Mouse (Mus musculus) intestine, embryonic 16.5 days (tissue): Measurements from ENCODE around the gene Sec23b. TPM values are rescaled to one million over a fixed set of nuclear protein-coding genes. Genes with fewer than 3 reads are reported as not detected.

Experiments
- ATAC-seq: fragments of 200-750 bp; cut with Nextera tagmentation; 2 replicates; pipeline ENCODE4 v1.8.0; 2017; ENCODE audit warnings: moderate TSS enrichment, moderate library complexity
- H3K27ac ChIP-seq: fragments of 300-500 bp; sonication (generic); 2 replicates; pipeline ENCODE4 v1.5.1; 2014; ENCODE audit warnings: mild to moderate bottlenecking, low read length
- H3K27me3 ChIP-seq: fragments of 300-500 bp; sonication (generic); replicated peaks from 2 replicates; pipeline ENCODE4 v1.6.1; 2014; ENCODE audit warnings: low read length, control low read depth, mixed read lengths; ENCODE audit not compliant: control insufficient read depth, insufficient read depth
- H3K36me3 ChIP-seq: fragments of 300-500 bp; sonication (generic); 2 replicates; pipeline ENCODE4 v1.6.1; 2014; ENCODE audit warnings: low read length, control low read depth; ENCODE audit not compliant: control insufficient read depth, insufficient read depth
- H3K4me1 ChIP-seq: fragments of 300-500 bp; sonication (generic); 2 replicates; pipeline ENCODE4 v1.6.1; 2014; ENCODE audit warnings: low read length, control low read depth, mixed read lengths; ENCODE audit not compliant: control insufficient read depth, insufficient read depth
- H3K4me2 ChIP-seq: fragments of 300-500 bp; sonication (generic); 2 replicates; pipeline ENCODE4 v1.6.1; 2014; ENCODE audit warnings: low read depth, low read length, control low read depth
- H3K4me3 ChIP-seq: fragments of 300-500 bp; sonication (generic); 2 replicates; pipeline ENCODE4 v1.5.1; 2014; ENCODE audit warnings: mild to moderate bottlenecking, low read length
- H3K9ac ChIP-seq: fragments of 300-500 bp; sonication (generic); 2 replicates; pipeline ENCODE4 v1.6.1; 2014; ENCODE audit warnings: low read depth, low read length
- H3K9me3 ChIP-seq: fragments of 300-500 bp; sonication (generic); 2 replicates; pipeline ENCODE4 v1.6.1; 2016; ENCODE audit warnings: low read length, control low read depth; ENCODE audit not compliant: control insufficient read depth
- WGBS: fragments of 180-500 bp; shearing (Covaris S2); extraction: QIAGEN DNeasy Blood & Tissue Kit; methylation state at CpG from one replicate; pipeline ENCODE4 v1.1.7; 2014; 5-methylcytosine and 5-hydroxymethylcytosine counted together
- polyA plus RNA-seq: library from polyadenylated mRNA; unstranded; fragments of >200 nt; fragmentation: Nextera tagmentation; extraction: Ambion mirVana; gene quantifications from 2 replicates; pipeline ENCODE4 v1.2.1, GENCODE M21; 2015

Gene Sec23b
- polyA plus RNA-seq, 1 experiment from 2014 or later: 104 TPM

GRCm38 (mm10) chr2:144593951-144594651 lies 38.1 kb downstream of the Sec23b start, which contains the start of gene Smim26:
Smim26 (plus strand) TSS chr2:144594054.
- whole genome bisulfite sequencing: 1% methylated on average over 31 of the region's 31 CpGs
- H3K4me1 ChIP-seq: no peaks in the 10 kb centered on the region
- peak; percentile 99 for ATAC-seq
- peaks cover 2% of the 10 kb centered on the region; the same call in 1 of the 2 replicates for H3K36me3 ChIP-seq
- H3K27ac ChIP-seq: peak within 1 kb of the TSS; percentile 71
- no peaks in the 10 kb centered on the region for H3K9me3 ChIP-seq
- H3K27me3 ChIP-seq: no peaks in the 10 kb centered on the region
- peak within 1 kb of the TSS; percentile 83 for H3K9ac ChIP-seq
- H3K4me3 ChIP-seq: peak within 1 kb of the TSS; percentile 72
- peak within 1 kb of the TSS; percentile 65 for H3K4me2 ChIP-seq

- Histone ChIP-seq H3K4me3 (no peak overlapping the region), H3K4me2 (no peak overlapping the region), H3K4me1 (0 out of 2 replicates have a peak, but pooled peaks cover 4% of the 10 kb centered on the region), H3K36me3 (peaks cover 2% of the 10 kb centered on the region; the same call in 1 of the 2 replicates), H3K9me3 (no peaks in the 10 kb centered on the region), H3K9ac (no peak overlapping the region), H3K27ac (no peak overlapping the region), H3K27me3 (no peaks in the 10 kb centered on the region)
- WGBS: 66% methylated on average over 2 of the region's 2 CpGs
- no peak for ATAC-seq
Observed at GRCm38 (mm10) chr2:144598006-144598405, 42.0 kb downstream of the Sec23b start.

GRCm38 (mm10) chr2:144599831-144600687 lies 44.0 kb downstream of the Sec23b start, which contains the start of gene Dtd1:
Dtd1 (plus strand) TSS chr2:144599897.
- peak within 1 kb of the TSS; percentile 70 for H3K4me2 ChIP-seq
- ATAC-seq: peak; percentile 97
- no peaks in the 10 kb centered on the region for H3K27me3 ChIP-seq
- peak within 1 kb of the TSS; percentile 77 for H3K4me3 ChIP-seq
- peak within 1 kb of the TSS; percentile 93 for H3K9ac ChIP-seq
- 1% methylated on average over 50 of the region's 50 CpGs for WGBS
- H3K9me3 ChIP-seq: no peaks in the 10 kb centered on the region
- peaks cover 2% of the 10 kb centered on the region; the same call in 1 of the 2 replicates for H3K36me3 ChIP-seq
- peak within 1 kb of the TSS; percentile 51 for H3K27ac ChIP-seq
- 0 out of 2 replicates have a peak, but pooled peaks cover 4% of the 10 kb centered on the region for H3K4me1 ChIP-seq

GRCm38 (mm10) chr2:144601576-144601975 lies 45.5 kb downstream of the Sec23b start:
- 100% methylated on average over 1 of the region's 1 CpGs for WGBS
- no peak for ATAC-seq
- H3K9ac ChIP-seq: no peak overlapping the region
- no peak overlapping the region for H3K4me2 ChIP-seq
- H3K27ac ChIP-seq: no peak overlapping the region
- no peaks in the 10 kb centered on the region for H3K9me3 ChIP-seq
- H3K4me3 ChIP-seq: no peak overlapping the region
- H3K27me3 ChIP-seq: no peaks in the 10 kb centered on the region
- H3K36me3 ChIP-seq: no peaks in the 10 kb centered on the region
- H3K4me1 ChIP-seq: 0 out of 2 replicates have a peak, but pooled peaks cover 4% of the 10 kb centered on the region

GRCm38 (mm10) chr2:144613956-144614355 lies 57.9 kb downstream of the Sec23b start:
- WGBS: 88% methylated on average over 6 of the region's 6 CpGs
- Histone ChIP-seq H3K9ac (no peak overlapping the region), H3K4me2 (no peak overlapping the region), H3K4me1 (no peaks in the 10 kb centered on the region), H3K27me3 (no peaks in the 10 kb centered on the region), H3K36me3 (no peaks in the 10 kb centered on the region), H3K27ac (no peak overlapping the region), H3K4me3 (no peak overlapping the region), H3K9me3 (no peaks in the 10 kb centered on the region)
- no peak for ATAC-seq

GRCm38 (mm10) chr2:144617074-144617874 lies 61.2 kb downstream of the Sec23b start:
- Histone ChIP-seq H3K36me3 (no peaks in the 10 kb centered on the region), H3K9me3 (no peaks in the 10 kb centered on the region), H3K27me3 (no peaks in the 10 kb centered on the region), H3K27ac (no peak overlapping the region), H3K4me1 (no peaks in the 10 kb centered on the region), H3K4me2 (no peak overlapping the region), H3K9ac (no peak overlapping the region), H3K4me3 (no peak overlapping the region)
- 64% methylated on average over 16 of the region's 16 CpGs for WGBS
- peak; percentile 97 for ATAC-seq

GRCm38 (mm10) chr2:144621491-144621890 lies 65.5 kb downstream of the Sec23b start:
- Histone ChIP-seq H3K27ac (no peak overlapping the region), H3K36me3 (no peaks in the 10 kb centered on the region), H3K4me2 (no peak overlapping the region), H3K9me3 (no peaks in the 10 kb centered on the region), H3K4me3 (no peak overlapping the region), H3K27me3 (no peaks in the 10 kb centered on the region), H3K9ac (no peak overlapping the region), H3K4me1 (no peaks in the 10 kb centered on the region)
- no peak for ATAC-seq
- 82% methylated on average over 6 of the region's 6 CpGs for WGBS

GRCm38 (mm10) chr2:144633551-144633950 lies 77.5 kb downstream of the Sec23b start:
- Histone ChIP-seq H3K4me1 (no peaks in the 10 kb centered on the region), H3K9ac (no peak overlapping the region), H3K36me3 (no peaks in the 10 kb centered on the region), H3K27me3 (no peaks in the 10 kb centered on the region), H3K27ac (no peak overlapping the region), H3K9me3 (no peaks in the 10 kb centered on the region), H3K4me2 (no peak overlapping the region), H3K4me3 (no peak overlapping the region)
- WGBS: 80% methylated on average over 2 of the region's 2 CpGs
- ATAC-seq: no peak

GRCm38 (mm10) chr2:144634231-144634630 lies 78.2 kb downstream of the Sec23b start:
- Histone ChIP-seq H3K27ac (peak overlapping the region; percentile 33), H3K9me3 (no peaks in the 10 kb centered on the region), H3K4me1 (no peaks in the 10 kb centered on the region), H3K9ac (no peak overlapping the region), H3K27me3 (no peaks in the 10 kb centered on the region), H3K4me2 (no peak overlapping the region), H3K36me3 (no peaks in the 10 kb centered on the region), H3K4me3 (no peak overlapping the region)
- WGBS: 71% methylated on average over 5 of the region's 5 CpGs
- ATAC-seq: no peak
